Mouse (Mus musculus): ENCODE measurements at regions not wholly inside any gene's neighbourhood (a gene's known extent, or its start where the extent isn't known, plus 50 kb on each side); places are given as distances from the start of the nearest gene placed in this dataset.

- Histone ChIP-seq H3K4me1 (ENCODE audit: control insufficient read depth) (no peaks in the 10 kb centered on the region), H3K27me3 (ENCODE audit: control insufficient read depth) (no peaks in the 10 kb centered on the region), H3K9me3 (ENCODE audit: control insufficient read depth, low read length) (no peaks in the 10 kb centered on the region), H3K36me3 (ENCODE audit: control insufficient read depth) (no peaks in the 10 kb centered on the region), H3K4me3 (replicated peaks) (no peak overlapping the region)
- TF ChIP-seq GATA1 (IDR thresholded peaks at IDR 0.05; ENCODE audit: low read length) (no peak), TAL1 (IDR thresholded peaks at IDR 0.05; ENCODE audit: low read length) (no peak)
Observed at GRCm38 (mm10) chr4:69116353-69116752, 162.2 kb upstream of the Brinp1 start.

- H3K4me3 ChIP-seq (replicated peaks) = no peak overlapping the region
- H3K27me3 ChIP-seq (ENCODE audit: control insufficient read depth) = no peaks in the 10 kb centered on the region
- H3K9me3 ChIP-seq (ENCODE audit: control insufficient read depth, low read length) = no peaks in the 10 kb centered on the region
- TF ChIP-seq TAL1 (IDR thresholded peaks at IDR 0.05; ENCODE audit: low read length) (no peak), GATA1 (IDR thresholded peaks at IDR 0.05; ENCODE audit: low read length) (no peak)
- no peaks in the 10 kb centered on the region for H3K4me1 ChIP-seq (ENCODE audit: control insufficient read depth)
- H3K36me3 ChIP-seq (ENCODE audit: control insufficient read depth) = no peaks in the 10 kb centered on the region
Observed at GRCm38 (mm10) chr4:69105188-69105587, 151.0 kb upstream of the Brinp1 start.

- Histone ChIP-seq H3K36me3 (ENCODE audit: control insufficient read depth) (no peaks in the 10 kb centered on the region), H3K27me3 (ENCODE audit: control insufficient read depth) (no peaks in the 10 kb centered on the region), H3K9me3 (ENCODE audit: control insufficient read depth, low read length) (no peaks in the 10 kb centered on the region), H3K4me3 (replicated peaks) (no peak overlapping the region), H3K4me1 (ENCODE audit: control insufficient read depth) (no peaks in the 10 kb centered on the region)
- TF ChIP-seq TAL1 (IDR thresholded peaks at IDR 0.05; ENCODE audit: low read length) (no peak), GATA1 (IDR thresholded peaks at IDR 0.05; ENCODE audit: low read length) (no peak)
Observed at GRCm38 (mm10) chr4:69095748-69096408, 141.7 kb upstream of the Brinp1 start.

- Histone ChIP-seq H3K9me3 (ENCODE audit: control insufficient read depth, low read length) (no peaks in the 10 kb centered on the region), H3K36me3 (ENCODE audit: control insufficient read depth) (no peaks in the 10 kb centered on the region), H3K27me3 (ENCODE audit: control insufficient read depth) (no peaks in the 10 kb centered on the region), H3K4me3 (replicated peaks) (no peak overlapping the region), H3K4me1 (ENCODE audit: control insufficient read depth) (no peaks in the 10 kb centered on the region)
- no peak for TF ChIP-seq TAL1 (IDR thresholded peaks at IDR 0.05; ENCODE audit: low read length)
- no peak for TF ChIP-seq GATA1 (IDR thresholded peaks at IDR 0.05; ENCODE audit: low read length)
Observed at GRCm38 (mm10) chr4:69078085-69078484, 123.9 kb upstream of the Brinp1 start.

GRCm38 (mm10) chr4:69077316-69077715 is 123.1 kb upstream of the Brinp1 start:
- no peak for TF ChIP-seq TAL1 (IDR thresholded peaks at IDR 0.05; ENCODE audit: low read length)
- H3K4me1 ChIP-seq (ENCODE audit: control insufficient read depth) = no peaks in the 10 kb centered on the region

GRCm38 (mm10) chr4:69039645-69040342 is 85.6 kb upstream of the Brinp1 start:
- TF ChIP-seq TAL1 (IDR thresholded peaks at IDR 0.05; ENCODE audit: low read length) (peak; percentile 58), GATA1 (IDR thresholded peaks at IDR 0.05; ENCODE audit: low read length) (peak; percentile 36; the same call in 1 of the 2 replicates)
- H3K4me1 ChIP-seq (ENCODE audit: control insufficient read depth) = peaks cover 19% of the 10 kb centered on the region

More at GRCm38 (mm10) chr4:69077316-69077715, 123.1 kb upstream of the Brinp1 start:
- Histone ChIP-seq H3K4me3 (replicated peaks) (no peak overlapping the region), H3K9me3 (ENCODE audit: control insufficient read depth, low read length) (no peaks in the 10 kb centered on the region), H3K36me3 (ENCODE audit: control insufficient read depth) (no peaks in the 10 kb centered on the region), H3K27me3 (ENCODE audit: control insufficient read depth) (no peaks in the 10 kb centered on the region)

GRCm38 (mm10) chr4:69034166-69034565 is 80.0 kb upstream of the Brinp1 start:
- Histone ChIP-seq H3K9me3 (ENCODE audit: control insufficient read depth, low read length) (no peaks in the 10 kb centered on the region), H3K36me3 (ENCODE audit: control insufficient read depth) (no peaks in the 10 kb centered on the region), H3K4me3 (replicated peaks) (no peak overlapping the region), H3K27me3 (ENCODE audit: control insufficient read depth) (no peaks in the 10 kb centered on the region), H3K4me1 (ENCODE audit: control insufficient read depth) (peaks cover 10% of the 10 kb centered on the region)
- TF ChIP-seq TAL1 (IDR thresholded peaks at IDR 0.05; ENCODE audit: low read length) = no peak
- TF ChIP-seq GATA1 (IDR thresholded peaks at IDR 0.05; ENCODE audit: low read length) = no peak

More at GRCm38 (mm10) chr4:69039645-69040342, 85.6 kb upstream of the Brinp1 start:
- Histone ChIP-seq H3K9me3 (ENCODE audit: control insufficient read depth, low read length) (no peaks in the 10 kb centered on the region), H3K27me3 (ENCODE audit: control insufficient read depth) (no peaks in the 10 kb centered on the region), H3K4me3 (replicated peaks) (no peak overlapping the region), H3K36me3 (ENCODE audit: control insufficient read depth) (no peaks in the 10 kb centered on the region)

- Histone ChIP-seq H3K9me3 (ENCODE audit: control insufficient read depth, low read length) (no peaks in the 10 kb centered on the region), H3K4me3 (replicated peaks) (no peak overlapping the region), H3K36me3 (ENCODE audit: control insufficient read depth) (no peaks in the 10 kb centered on the region), H3K27me3 (ENCODE audit: control insufficient read depth) (no peaks in the 10 kb centered on the region), H3K4me1 (ENCODE audit: control insufficient read depth) (no peaks in the 10 kb centered on the region)
- TF ChIP-seq TAL1 (IDR thresholded peaks at IDR 0.05; ENCODE audit: low read length) = no peak
- TF ChIP-seq GATA1 (IDR thresholded peaks at IDR 0.05; ENCODE audit: low read length) = no peak
Observed at GRCm38 (mm10) chr4:69020159-69020727, 66.0 kb upstream of the Brinp1 start.

- no peaks in the 10 kb centered on the region for H3K4me1 ChIP-seq (ENCODE audit: control insufficient read depth)
- no peak overlapping the region for H3K4me3 ChIP-seq (replicated peaks)
- H3K9me3 ChIP-seq (ENCODE audit: control insufficient read depth, low read length) = no peaks in the 10 kb centered on the region
- H3K36me3 ChIP-seq (ENCODE audit: control insufficient read depth) = no peaks in the 10 kb centered on the region
- TF ChIP-seq TAL1 (IDR thresholded peaks at IDR 0.05; ENCODE audit: low read length) = no peak
- no peak for TF ChIP-seq GATA1 (IDR thresholded peaks at IDR 0.05; ENCODE audit: low read length)
- H3K27me3 ChIP-seq (ENCODE audit: control insufficient read depth) = no peaks in the 10 kb centered on the region
Observed at GRCm38 (mm10) chr4:69015396-69015795, 61.2 kb upstream of the Brinp1 start.
